Mouse (Mus musculus): Measurements from ENCODE around the gene Pde8a. TPM values are rescaled to one million over a fixed set of nuclear protein-coding genes. Genes with fewer than 3 reads are reported as not detected.

Pde8a gene
- 5.3 and 6.4 TPM in 2 replicates for polyA plus RNA-seq (2014; fragmentation: Nextera tagmentation; extraction: Ambion mirVana)

GRCm38 (mm10) chr7:81213347-81214152 is at the start of gene Pde8a:
Gene Pde8a (plus strand): TSS chr7:81213596.
- peaks cover 9% of the 10 kb centered on the region for H3K27me3 ChIP-seq (ENCODE audit: control insufficient read depth, insufficient read depth, low read length)
- peak within 1 kb of the TSS; percentile 49 to 63 for H3K4me3 ChIP-seq (ENCODE audit: control insufficient read depth in 1 of 2, insufficient read depth in 1 of 2, low read depth in 1 of 2, low read length in 2 of 2)
- H3K27ac ChIP-seq (replicated peaks in 1 of 2; ENCODE audit: control insufficient read depth in 1 of 2, insufficient read depth in 1 of 2, low read depth in 2 of 2, low read length in 2 of 2), result peak within 1 kb of the TSS; percentile 73 to 87
- H3K36me3 ChIP-seq (ENCODE audit: control insufficient read depth, insufficient read depth, low read length), result no peaks in the 10 kb centered on the region
- ATAC-seq (ENCODE audit: insufficient number of reproducible peaks, insufficient read depth, low FRiP score, low read depth), result peak; percentile 4; the same call in 1 of the 2 replicates
- 1% methylated on average over 97 of the region's 128 CpGs for WGBS
- no peaks in the 10 kb centered on the region for H3K9me3 ChIP-seq (ENCODE audit: control insufficient read depth, low read length)
- peak within 1 kb of the TSS; percentile 89 for H3K4me2 ChIP-seq (ENCODE audit: low read length)
- peak within 1 kb of the TSS; percentile 73 for H3K9ac ChIP-seq (ENCODE audit: low read length)
- H3K4me1 ChIP-seq (ENCODE audit: control insufficient read depth in 2 of 2, insufficient read depth in 2 of 2, low read length in 2 of 2), result peaks cover 9 to 17% of the 10 kb centered on the region in 2 experiments; a peak in 3 of 4 replicates

GRCm38 (mm10) chr7:81164411-81164810 is 49.0 kb upstream of the Pde8a start:
- Histone ChIP-seq H3K9me3 (ENCODE audit: control insufficient read depth, low read length) (no peaks in the 10 kb centered on the region), H3K4me2 (ENCODE audit: low read length) (no peak overlapping the region), H3K4me3 (ENCODE audit: control insufficient read depth in 1 of 2, insufficient read depth in 1 of 2, low read depth in 1 of 2, low read length in 2 of 2) (no peak overlapping the region), H3K9ac (ENCODE audit: low read length) (no peak overlapping the region), H3K27ac (replicated peaks in 1 of 2; ENCODE audit: control insufficient read depth in 1 of 2, insufficient read depth in 1 of 2, low read depth in 2 of 2, low read length in 2 of 2) (no peak overlapping the region), H3K27me3 (ENCODE audit: control insufficient read depth, insufficient read depth, low read length) (no peaks in the 10 kb centered on the region), H3K36me3 (ENCODE audit: control insufficient read depth, insufficient read depth, low read length) (no peaks in the 10 kb centered on the region), H3K4me1 (ENCODE audit: control insufficient read depth in 2 of 2, insufficient read depth in 2 of 2, low read length in 2 of 2) (no peaks in the 10 kb centered on the region)
- ATAC-seq (ENCODE audit: insufficient number of reproducible peaks, insufficient read depth, low FRiP score, low read depth), result no peak
- 61% methylated on average over 7 of the region's 7 CpGs for WGBS

DNA sequence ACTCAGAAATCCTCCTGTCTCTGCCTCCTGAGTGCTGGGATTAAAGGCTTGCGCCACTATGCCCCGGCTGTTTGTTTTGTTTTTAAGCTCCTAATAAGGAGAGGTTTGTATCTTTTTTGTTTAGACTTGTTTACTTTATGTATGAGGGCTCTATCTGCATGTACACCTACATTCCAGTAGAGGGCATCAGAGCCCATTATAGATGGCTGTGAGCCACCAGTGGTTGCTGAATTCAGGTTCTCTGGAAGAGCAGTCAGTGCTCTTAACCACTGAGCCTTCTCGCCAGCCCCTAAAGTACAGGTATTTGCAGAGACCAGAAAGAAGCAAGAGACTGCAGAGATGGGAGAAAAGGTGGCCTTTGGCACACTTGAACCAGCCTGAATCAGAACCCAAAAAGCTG is 46.3 kb upstream of the Pde8a start:
- H3K9me3 ChIP-seq (ENCODE audit: control insufficient read depth, low read length), result no peaks in the 10 kb centered on the region
- H3K4me3 ChIP-seq (ENCODE audit: control insufficient read depth in 1 of 2, insufficient read depth in 1 of 2, low read depth in 1 of 2, low read length in 2 of 2), result no peak overlapping the region
- no peaks in the 10 kb centered on the region for H3K4me1 ChIP-seq (ENCODE audit: control insufficient read depth in 2 of 2, insufficient read depth in 2 of 2, low read length in 2 of 2)
- H3K27me3 ChIP-seq (ENCODE audit: control insufficient read depth, insufficient read depth, low read length), result no peaks in the 10 kb centered on the region
- H3K36me3 ChIP-seq (ENCODE audit: control insufficient read depth, insufficient read depth, low read length), result no peaks in the 10 kb centered on the region
- H3K27ac ChIP-seq (replicated peaks in 1 of 2; ENCODE audit: control insufficient read depth in 1 of 2, insufficient read depth in 1 of 2, low read depth in 2 of 2, low read length in 2 of 2), result no peak overlapping the region
- ATAC-seq (ENCODE audit: insufficient number of reproducible peaks, insufficient read depth, low FRiP score, low read depth), result no peak
- H3K4me2 ChIP-seq (ENCODE audit: low read length), result no peak overlapping the region
- 29% methylated on average over 3 of the region's 3 CpGs for WGBS
- H3K9ac ChIP-seq (ENCODE audit: low read length), result no peak overlapping the region

GRCm38 (mm10) chr7:81169351-81169750 is 44.0 kb upstream of the Pde8a start:
- no peaks in the 10 kb centered on the region for H3K36me3 ChIP-seq (ENCODE audit: control insufficient read depth, insufficient read depth, low read length)
- H3K4me3 ChIP-seq (ENCODE audit: control insufficient read depth in 1 of 2, insufficient read depth in 1 of 2, low read depth in 1 of 2, low read length in 2 of 2), result no peak overlapping the region
- H3K27ac ChIP-seq (replicated peaks in 1 of 2; ENCODE audit: control insufficient read depth in 1 of 2, insufficient read depth in 1 of 2, low read depth in 2 of 2, low read length in 2 of 2), result no peak overlapping the region
- H3K9ac ChIP-seq (ENCODE audit: low read length), result no peak overlapping the region
- no peaks in the 10 kb centered on the region for H3K27me3 ChIP-seq (ENCODE audit: control insufficient read depth, insufficient read depth, low read length)
- no peak for ATAC-seq (ENCODE audit: insufficient number of reproducible peaks, insufficient read depth, low FRiP score, low read depth)
- H3K4me2 ChIP-seq (ENCODE audit: low read length), result no peak overlapping the region
- peaks cover 9% of the 10 kb centered on the region for H3K9me3 ChIP-seq (ENCODE audit: control insufficient read depth, low read length)
- WGBS, result 56% methylated on average over 7 of the region's 7 CpGs
- H3K4me1 ChIP-seq (ENCODE audit: control insufficient read depth in 2 of 2, insufficient read depth in 2 of 2, low read length in 2 of 2), result no peaks in the 10 kb centered on the region

GRCm38 (mm10) chr7:81173931-81174330 is 39.5 kb upstream of the Pde8a start:
- H3K4me1 ChIP-seq (ENCODE audit: control insufficient read depth in 2 of 2, insufficient read depth in 2 of 2, low read length in 2 of 2), result no peaks in the 10 kb centered on the region
- no peaks in the 10 kb centered on the region for H3K27me3 ChIP-seq (ENCODE audit: control insufficient read depth, insufficient read depth, low read length)
- WGBS, result 94% methylated on average over 2 of the region's 2 CpGs
- no peak overlapping the region for H3K27ac ChIP-seq (replicated peaks in 1 of 2; ENCODE audit: control insufficient read depth in 1 of 2, insufficient read depth in 1 of 2, low read depth in 2 of 2, low read length in 2 of 2)
- H3K9me3 ChIP-seq (ENCODE audit: control insufficient read depth, low read length), result peaks cover 9% of the 10 kb centered on the region
- ATAC-seq (ENCODE audit: insufficient number of reproducible peaks, insufficient read depth, low FRiP score, low read depth), result no peak
- no peak overlapping the region for H3K4me2 ChIP-seq (ENCODE audit: low read length)
- H3K9ac ChIP-seq (ENCODE audit: low read length), result no peak overlapping the region
- no peak overlapping the region for H3K4me3 ChIP-seq (ENCODE audit: control insufficient read depth in 1 of 2, insufficient read depth in 1 of 2, low read depth in 1 of 2, low read length in 2 of 2)
- H3K36me3 ChIP-seq (ENCODE audit: control insufficient read depth, insufficient read depth, low read length), result no peaks in the 10 kb centered on the region

DNA sequence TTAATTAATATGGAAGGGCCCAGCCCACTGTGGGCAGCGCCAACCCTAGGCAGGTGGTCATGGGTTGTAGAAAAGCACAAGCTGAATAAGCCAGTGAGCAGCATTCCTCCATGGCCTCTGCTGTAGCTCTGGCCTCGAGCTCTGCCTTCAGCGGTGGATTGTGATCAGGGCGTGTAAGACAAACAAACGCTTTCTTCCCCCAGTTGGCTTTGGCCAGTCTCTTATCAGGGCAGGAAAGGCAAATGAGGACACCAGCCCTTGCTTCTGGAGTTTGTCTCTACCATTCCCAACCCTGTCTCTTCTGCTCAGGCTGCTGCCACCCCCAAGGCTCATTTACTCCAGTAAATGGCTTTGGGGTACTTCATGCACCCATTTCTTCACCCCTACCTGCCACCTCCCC is 38.7 kb upstream of the Pde8a start:
- no peak overlapping the region for H3K27ac ChIP-seq (replicated peaks in 1 of 2; ENCODE audit: control insufficient read depth in 1 of 2, insufficient read depth in 1 of 2, low read depth in 2 of 2, low read length in 2 of 2)
- H3K4me2 ChIP-seq (ENCODE audit: low read length), result no peak overlapping the region
- peaks cover 9% of the 10 kb centered on the region for H3K9me3 ChIP-seq (ENCODE audit: control insufficient read depth, low read length)
- no peaks in the 10 kb centered on the region for H3K36me3 ChIP-seq (ENCODE audit: control insufficient read depth, insufficient read depth, low read length)
- 60% methylated on average over 5 of the region's 5 CpGs for WGBS
- no peak overlapping the region for H3K9ac ChIP-seq (ENCODE audit: low read length)
- H3K4me3 ChIP-seq (ENCODE audit: control insufficient read depth in 1 of 2, insufficient read depth in 1 of 2, low read depth in 1 of 2, low read length in 2 of 2), result no peak overlapping the region
- no peak for ATAC-seq (ENCODE audit: insufficient number of reproducible peaks, insufficient read depth, low FRiP score, low read depth)
- H3K4me1 ChIP-seq (ENCODE audit: control insufficient read depth in 2 of 2, insufficient read depth in 2 of 2, low read length in 2 of 2), result no peaks in the 10 kb centered on the region
- H3K27me3 ChIP-seq (ENCODE audit: control insufficient read depth, insufficient read depth, low read length), result no peaks in the 10 kb centered on the region

DNA sequence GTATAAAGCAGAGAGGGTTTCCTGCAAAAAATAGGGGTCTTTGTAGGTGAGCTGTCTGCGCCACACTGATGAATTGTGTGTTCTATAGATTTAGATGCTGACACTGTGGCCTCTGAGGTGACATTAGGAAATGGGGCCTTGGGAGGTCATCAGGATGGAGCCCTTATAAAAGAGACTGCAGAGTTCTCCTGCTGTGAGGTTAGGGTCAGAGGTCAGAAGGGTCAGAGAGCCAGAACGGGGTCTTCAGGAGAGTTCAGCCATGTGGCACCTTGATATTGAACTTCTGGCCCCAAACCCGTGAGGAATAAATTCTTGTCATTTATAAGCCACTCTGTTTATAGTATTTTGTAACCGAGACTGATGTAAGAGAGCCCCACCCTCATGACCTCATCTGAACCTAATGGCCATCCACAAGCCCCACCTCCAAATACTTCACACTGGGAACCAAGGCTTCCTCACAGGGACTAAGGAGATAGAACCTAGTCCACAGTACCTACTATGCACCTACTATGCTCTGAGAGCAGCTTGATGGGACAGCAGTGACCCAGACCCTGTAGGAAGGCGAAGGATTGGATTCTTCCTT is 37.1 kb upstream of the Pde8a start:
- no peak for ATAC-seq (ENCODE audit: insufficient number of reproducible peaks, insufficient read depth, low FRiP score, low read depth)
- WGBS, result 70% methylated on average over 5 of the region's 5 CpGs
- H3K9ac ChIP-seq (ENCODE audit: low read length), result no peak overlapping the region
- H3K4me3 ChIP-seq (ENCODE audit: control insufficient read depth in 1 of 2, insufficient read depth in 1 of 2, low read depth in 1 of 2, low read length in 2 of 2), result no peak overlapping the region
- no peaks in the 10 kb centered on the region for H3K27me3 ChIP-seq (ENCODE audit: control insufficient read depth, insufficient read depth, low read length)
- H3K4me1 ChIP-seq (ENCODE audit: control insufficient read depth in 2 of 2, insufficient read depth in 2 of 2, low read length in 2 of 2), result no peaks in the 10 kb centered on the region
- H3K4me2 ChIP-seq (ENCODE audit: low read length), result no peak overlapping the region
- H3K27ac ChIP-seq (replicated peaks in 1 of 2; ENCODE audit: control insufficient read depth in 1 of 2, insufficient read depth in 1 of 2, low read depth in 2 of 2, low read length in 2 of 2), result no peak overlapping the region
- H3K9me3 ChIP-seq (ENCODE audit: control insufficient read depth, low read length), result peaks cover 9% of the 10 kb centered on the region
- H3K36me3 ChIP-seq (ENCODE audit: control insufficient read depth, insufficient read depth, low read length), result no peaks in the 10 kb centered on the region
